Mouse (Mus musculus): ENCODE data around the gene Pecr. TPM values are rescaled to one million over a fixed set of nuclear protein-coding genes. Genes with fewer than 3 reads are reported as not detected.

Gene Pecr
- total RNA-seq (2012; rRNA removed): 10.4 and 10.7 TPM in 2 replicates
- 10 to 100 TPM in 1 of 2 experiments, not detected in 1; 15.5 TPM for polyA plus RNA-seq (2012; ENCODE audit: insufficient read depth in 1 of 2, insufficient read length in 2 of 2, low read depth in 1 of 2, low replicate concordance in 2 of 2, missing spikeins in 1 of 2)

- Histone ChIP-seq H3K9me3 (replicated peaks; ENCODE audit: insufficient read depth, low read length) (no peaks in the 10 kb centered on the region), H3K27ac (ENCODE audit: control insufficient read depth, low read depth, low read length) (no peak within 1 kb of the TSS), H3K4me3 (ENCODE audit: control insufficient read depth in 1 of 2, insufficient read depth in 1 of 2, low read depth in 2 of 2, low read length in 2 of 2) (peak within 1 kb of the TSS; percentile 63 to 70), H3K4me1 (ENCODE audit: control insufficient read depth in 1 of 2, insufficient read depth in 2 of 2, low read length in 2 of 2) (peaks cover 0 to 7% of the 10 kb centered on the region in 2 experiments; a peak in 2 of 4 replicates), H3K9ac (ENCODE audit: control insufficient read depth, low read depth, low read length, poor library complexity, severe bottlenecking) (peak within 1 kb of the TSS; percentile 80), H3K27me3 (ENCODE audit: control insufficient read depth in 1 of 2, insufficient read depth in 2 of 2, low read length in 2 of 2) (peaks cover 3 to 6% of the 10 kb centered on the region in 2 experiments; a peak in 3 of 4 replicates), H3K36me3 (ENCODE audit: control insufficient read depth in 1 of 2, insufficient read depth in 2 of 2, low read length in 2 of 2) (peaks cover 0 to 7% of the 10 kb centered on the region in 2 experiments; a peak in 2 of 4 replicates), H3K79me2 (ENCODE audit: control insufficient read depth, insufficient read depth, low read length, poor library complexity) (no peaks in the 10 kb centered on the region; the same call in 1 of the 2 replicates)
- peak; percentile 93 for DNase-seq (ENCODE audit: low read depth, low spot score)
- peak; percentile 92 for TF ChIP-seq USF1 (IDR thresholded peaks at IDR 0.05; ENCODE audit: low read depth, low read length)
- peak; percentile 85 for TF ChIP-seq TBP (IDR thresholded peaks at IDR 0.05; ENCODE audit: low read depth, low read length)
- 0 out of 2 replicates have a peak, but pooled peaks have one; percentile 46 for TF ChIP-seq POLR2AphosphoS2 (IDR thresholded peaks at IDR 0.05; ENCODE audit: low read length)
- peak; percentile 17; the same call in 1 of the 2 replicates for TF ChIP-seq HCFC1 (IDR thresholded peaks at IDR 0.05; ENCODE audit: low read depth, low read length)
- no peak for TF ChIP-seq ZKSCAN1 (IDR thresholded peaks at IDR 0.05; ENCODE audit: low read depth, low read length)
- peak; percentile 52 to 81; a peak in 3 of 4 replicates for TF ChIP-seq POLR2A (IDR thresholded peaks at IDR 0.05; ENCODE audit: control insufficient read depth in 1 of 2, insufficient read depth in 1 of 2, low read depth in 1 of 2, low read length in 2 of 2, poor library complexity in 1 of 2)
- TF ChIP-seq NELFE (IDR thresholded peaks at IDR 0.05; ENCODE audit: low read depth, low read length): peak; percentile 66
- no peak for TF ChIP-seq RAD21 (IDR thresholded peaks at IDR 0.05; ENCODE audit: low read depth, low read length)
- no peak for TF ChIP-seq KAT2A (conservative IDR thresholded peaks at IDR 0.05; ENCODE audit: low read depth, low read length)
- peak; percentile 99 for TF ChIP-seq MXI1 (IDR thresholded peaks at IDR 0.05; ENCODE audit: low read depth, low read length)
- peak; percentile 93 for TF ChIP-seq MYC (IDR thresholded peaks at IDR 0.05; ENCODE audit: low read depth, low read length)
- TF ChIP-seq USF2 (IDR thresholded peaks at IDR 0.05; ENCODE audit: borderline replicate concordance in 1 of 2, insufficient read depth in 1 of 2, low read depth in 1 of 2, low read length in 2 of 2): peak in 1 of 2 experiments; percentile 51; a peak in 1 of 4 replicates
- no peak for TF ChIP-seq MAZ (IDR thresholded peaks at IDR 0.05; ENCODE audit: low read depth, low read length)
- peak; percentile 100 for TF ChIP-seq MAX (IDR thresholded peaks at IDR 0.05; ENCODE audit: low read length)
- no peak for TF ChIP-seq POLR2AphosphoS5 (IDR thresholded peaks at IDR 0.05; ENCODE audit: borderline replicate concordance, low read depth, low read length)
- TF ChIP-seq SIN3A (IDR thresholded peaks at IDR 0.05; ENCODE audit: low read length): peak; percentile 84
These were observed at the start of gene Pecr, which contains the start of gene Tmem169 for GRCm38 (mm10) chr1:72283992-72284485. Pecr (minus strand) TSS chr1:72284314. Tmem169 (plus strand) TSS chr1:72284369.

- Histone ChIP-seq H3K79me2 (ENCODE audit: control insufficient read depth, insufficient read depth, low read length, poor library complexity) (no peaks in the 10 kb centered on the region), H3K4me1 (ENCODE audit: control insufficient read depth in 1 of 2, insufficient read depth in 2 of 2, low read length in 2 of 2) (no peaks in the 10 kb centered on the region), H3K27ac (ENCODE audit: control insufficient read depth, low read depth, low read length) (no peak overlapping the region), H3K9ac (ENCODE audit: control insufficient read depth, low read depth, low read length, poor library complexity, severe bottlenecking) (no peak overlapping the region), H3K27me3 (ENCODE audit: control insufficient read depth in 1 of 2, insufficient read depth in 2 of 2, low read length in 2 of 2) (no peaks in the 10 kb centered on the region), H3K9me3 (replicated peaks; ENCODE audit: insufficient read depth, low read length) (no peaks in the 10 kb centered on the region), H3K36me3 (ENCODE audit: control insufficient read depth in 1 of 2, insufficient read depth in 2 of 2, low read length in 2 of 2) (peaks cover 0 to 3% of the 10 kb centered on the region in 2 experiments; a peak in 2 of 4 replicates), H3K4me3 (ENCODE audit: control insufficient read depth in 1 of 2, insufficient read depth in 1 of 2, low read depth in 2 of 2, low read length in 2 of 2) (no peak overlapping the region)
- DNase-seq (ENCODE audit: low read depth, low spot score): peak; percentile 12
- TF ChIP-seq KAT2A (conservative IDR thresholded peaks at IDR 0.05; ENCODE audit: low read depth, low read length) (no peak), ZMIZ1 (IDR thresholded peaks at IDR 0.05; ENCODE audit: low read depth, low read length) (no peak), MXI1 (IDR thresholded peaks at IDR 0.05; ENCODE audit: low read depth, low read length) (no peak), MYB (IDR thresholded peaks at IDR 0.05; ENCODE audit: low read depth, low read length) (no peak), CHD1 (IDR thresholded peaks at IDR 0.05; ENCODE audit: low read depth, low read length) (no peak)
These were observed 42.2 kb upstream of the Pecr start for GRCm38 (mm10) chr1:72326162-72326821.
